Mouse (Mus musculus): ENCODE results near the gene Zbtb6. TPM values are rescaled to one million over a fixed set of nuclear protein-coding genes. Genes with fewer than 3 reads are reported as not detected.

Gene Zbtb6
- polyA plus RNA-seq, 1 experiment from 2014 or later, result 5.8 TPM

Other genes with a start within 250 kb of the Zbtb6 start
- gene Olfr366, start 231.6 kb downstream of the Zbtb6 start, polyA plus RNA-seq (2015; fragmentation: Nextera tagmentation; extraction: Ambion mirVana), result not detected in 2 replicates
- gene Olfr368, start 116.7 kb downstream of the Zbtb6 start, polyA plus RNA-seq (2015; fragmentation: Nextera tagmentation; extraction: Ambion mirVana), result not detected in 2 replicates
- 58.0 and 59.3 TPM in 2 replicates for gene Pdcl, start 83.8 kb downstream of the Zbtb6 start, polyA plus RNA-seq (2015; fragmentation: Nextera tagmentation; extraction: Ambion mirVana)
- gene Rc3h2, start 20.3 kb downstream of the Zbtb6 start, polyA plus RNA-seq (2015; fragmentation: Nextera tagmentation; extraction: Ambion mirVana), result 8.9 and 12.4 TPM in 2 replicates
- gene Zbtb26, start within 50 bp of the Zbtb6 start, polyA plus RNA-seq (2015; fragmentation: Nextera tagmentation; extraction: Ambion mirVana), result 3.6 and 4.7 TPM in 2 replicates
- gene Rabgap1, start 108 bp upstream of the Zbtb6 start, polyA plus RNA-seq (2015; fragmentation: Nextera tagmentation; extraction: Ambion mirVana), result 19.8 and 25.7 TPM in 2 replicates
- gene Gpr21, start 73.2 kb upstream of the Zbtb6 start, polyA plus RNA-seq (2015; fragmentation: Nextera tagmentation; extraction: Ambion mirVana), result 0.19 and 0.29 TPM in 2 replicates

Data from thymus, postnatal 0 days (tissue).